Mouse (Mus musculus) neural tube, embryonic 14.5 days (tissue): ENCODE data around the gene 9530003J23Rik. TPM values are rescaled to one million over a fixed set of nuclear protein-coding genes. Genes with fewer than 3 reads are reported as not detected.
A peak's percentile ranks its signal among the peaks of the same experiment; 100 is the strongest.
"Not testable (repeated sequence)": the region's sequence is repeated elsewhere in the genome, so short reads cannot be mapped to it uniquely, and the experiment has no call there.

Source experiments
- ATAC-seq: fragments of 200-750 bp; cut with Nextera tagmentation; 2 replicates; pipeline ENCODE4 v1.8.0; 2017; ENCODE audit warnings: low read depth, mild to moderate bottlenecking, moderate TSS enrichment, moderate library complexity
- H3K27ac ChIP-seq: fragments of 300-500 bp; sonication (generic); 2 replicates; pipeline ENCODE4 v1.5.1; 2014; ENCODE audit warnings: low read depth, mild to moderate bottlenecking, control low read depth, low read length, moderate library complexity, mixed read lengths
- H3K27me3 ChIP-seq: fragments of 300-500 bp; sonication (generic); 2 replicates; pipeline ENCODE4 v1.6.1; 2014; ENCODE audit warnings: low read length; ENCODE audit not compliant: control insufficient read depth, insufficient read depth
- H3K36me3 ChIP-seq: fragments of 300-500 bp; sonication (generic); 2 replicates; pipeline ENCODE4 v1.6.1; 2014; ENCODE audit warnings: low read length, mixed read lengths; ENCODE audit not compliant: control insufficient read depth, insufficient read depth
- H3K4me1 ChIP-seq: fragments of 300-500 bp; sonication (generic); 2 replicates; pipeline ENCODE4 v1.6.1; 2014; ENCODE audit warnings: low read length; ENCODE audit not compliant: control insufficient read depth, insufficient read depth
- H3K4me2 ChIP-seq: fragments of 300-500 bp; sonication (generic); 2 replicates; pipeline ENCODE4 v1.6.1; 2014; ENCODE audit warnings: mild to moderate bottlenecking, low read depth, low read length, control low read depth
- H3K4me3 ChIP-seq: fragments of 300-500 bp; sonication (generic); 2 replicates; pipeline ENCODE4 v1.5.1; 2014; ENCODE audit warnings: low read depth, low read length, control low read depth, mixed read lengths
- H3K9ac ChIP-seq: fragments of 300-500 bp; sonication (generic); replicated peaks from 2 replicates; pipeline ENCODE4 v1.6.1; 2014; ENCODE audit warnings: low read depth, mild to moderate bottlenecking, control low read depth, low read length, mixed read lengths
- H3K9me3 ChIP-seq: fragments of 300-500 bp; sonication (generic); 2 replicates; pipeline ENCODE4 v1.6.1; 2016; ENCODE audit warnings: low read length; ENCODE audit not compliant: control insufficient read depth
- WGBS: fragments of 180-500 bp; shearing (Covaris S2); extraction: QIAGEN DNeasy Blood & Tissue Kit; methylation state at CpG from one replicate; pipeline ENCODE4 v1.1.7; 2014; 5-methylcytosine and 5-hydroxymethylcytosine counted together
- polyA plus RNA-seq: library from polyadenylated mRNA; unstranded; fragments of >200 nt; fragmentation: Nextera tagmentation; extraction: Ambion mirVana; gene quantifications from 2 replicates; pipeline ENCODE4 v1.2.1, GENCODE M21; 2014

Gene 9530003J23Rik
- polyA plus RNA-seq, 1 experiment from 2014 or later = not detected

DNA sequence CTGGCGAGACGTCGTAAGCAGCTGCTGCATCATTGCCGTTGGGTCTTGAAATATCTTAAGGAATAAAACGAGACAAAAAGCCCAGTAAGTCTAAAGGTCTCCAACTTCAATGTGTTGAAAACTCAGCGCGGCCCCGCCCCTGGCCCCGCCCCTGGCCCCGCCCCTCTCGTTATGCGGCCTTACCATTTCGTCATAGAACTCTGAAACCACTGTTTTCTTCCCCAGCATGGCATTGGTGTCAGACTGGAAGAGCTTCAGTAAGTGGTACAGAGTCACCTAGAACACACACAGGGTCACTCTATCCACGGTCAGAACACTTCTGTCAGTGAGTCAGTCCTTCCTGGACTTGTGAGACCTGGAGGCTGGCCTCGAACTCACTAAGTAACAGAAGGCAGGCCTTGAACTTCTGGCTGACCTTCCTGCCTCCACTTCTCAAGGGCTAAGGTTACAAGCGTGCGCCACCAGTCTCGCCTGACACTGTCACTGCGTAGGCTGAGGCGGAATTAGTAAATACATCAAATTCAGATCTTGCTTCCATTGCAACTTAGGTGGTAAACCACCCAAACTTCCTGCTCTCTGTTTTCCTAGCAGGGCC lies 21.2 kb downstream of the 9530003J23Rik start:
- Histone ChIP-seq H3K36me3 (peaks cover 50% of the 10 kb centered on the region), H3K4me1 (no peaks in the 10 kb centered on the region; the same call in 1 of the 2 replicates), H3K9me3 (no peaks in the 10 kb centered on the region), H3K4me2 (no peak overlapping the region), H3K27me3 (no peaks in the 10 kb centered on the region), H3K27ac (no peak overlapping the region), H3K4me3 (no peak overlapping the region), H3K9ac (no peak overlapping the region)
- no peak for ATAC-seq
- WGBS = 80% methylated on average over 20 of the region's 20 CpGs

- Histone ChIP-seq H3K36me3 (peaks cover 46% of the 10 kb centered on the region), H3K4me3 (no peak overlapping the region), H3K9me3 (no peaks in the 10 kb centered on the region), H3K9ac (no peak overlapping the region), H3K4me2 (no peak overlapping the region), H3K27me3 (no peaks in the 10 kb centered on the region), H3K4me1 (no peaks in the 10 kb centered on the region), H3K27ac (no peak overlapping the region)
- ATAC-seq = peak; percentile 28; the same call in 1 of the 2 replicates
- WGBS = 68% methylated on average over 5 of the region's 5 CpGs
These were observed 21.7 kb downstream of the 9530003J23Rik start for GRCm38 (mm10) chr10:117216793-117217192.

- 93% methylated on average over 9 of the region's 9 CpGs for WGBS
- H3K9ac ChIP-seq = no peak overlapping the region
These were observed 22.4 kb downstream of the 9530003J23Rik start for GRCm38 (mm10) chr10:117216132-117216495.

DNA sequence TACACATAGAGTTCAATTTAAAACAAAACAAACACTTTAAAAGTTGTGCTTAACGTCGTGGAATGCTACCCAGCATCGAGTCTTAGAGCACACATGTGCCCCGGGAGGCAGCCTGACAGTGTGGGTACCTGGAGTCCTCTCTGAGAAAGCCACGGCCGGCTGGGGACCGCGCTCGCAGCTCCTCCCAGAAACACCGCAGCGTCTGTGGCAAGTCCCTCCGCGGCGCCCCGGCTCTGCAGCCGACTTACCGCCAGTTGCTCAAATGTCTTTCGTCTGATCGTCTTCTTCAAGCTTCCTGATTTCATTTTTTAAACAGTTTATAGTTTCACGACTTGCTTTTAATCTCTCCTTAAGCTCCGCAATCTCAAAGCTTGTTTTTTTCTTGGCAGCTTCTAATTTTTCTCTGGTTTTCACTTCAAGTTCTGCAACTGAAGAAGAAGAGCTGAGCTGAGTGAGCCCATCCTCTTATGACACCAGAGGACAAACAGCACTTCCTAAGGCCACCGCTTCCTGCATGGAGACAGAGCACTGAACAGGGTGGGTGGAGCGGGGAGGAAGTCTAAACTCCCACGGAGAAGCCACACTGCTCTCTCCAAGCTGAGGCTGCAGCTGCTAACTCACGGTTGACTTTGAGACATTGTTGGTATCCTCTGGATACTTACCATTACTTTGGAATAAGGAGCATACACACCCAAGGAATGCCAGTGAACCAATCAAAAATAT lies 22.9 kb downstream of the 9530003J23Rik start:
- Histone ChIP-seq H3K27me3 (no peaks in the 10 kb centered on the region), H3K36me3 (peaks cover 42% of the 10 kb centered on the region), H3K4me1 (no peaks in the 10 kb centered on the region), H3K27ac (no peak overlapping the region), H3K4me2 (no peak overlapping the region), H3K4me3 (no peak overlapping the region), H3K9ac (no peak overlapping the region), H3K9me3 (no peaks in the 10 kb centered on the region)
- no peak for ATAC-seq
- WGBS = 96% methylated on average over 25 of the region's 25 CpGs

More at GRCm38 (mm10) chr10:117216132-117216495, 22.4 kb downstream of the 9530003J23Rik start:
- H3K4me3 ChIP-seq = no peak overlapping the region
- H3K9me3 ChIP-seq = no peaks in the 10 kb centered on the region
- no peak overlapping the region for H3K4me2 ChIP-seq
- no peak overlapping the region for H3K27ac ChIP-seq
- no peak for ATAC-seq
- H3K36me3 ChIP-seq = peaks cover 42% of the 10 kb centered on the region
- H3K27me3 ChIP-seq = no peaks in the 10 kb centered on the region
- H3K4me1 ChIP-seq = no peaks in the 10 kb centered on the region

DNA sequence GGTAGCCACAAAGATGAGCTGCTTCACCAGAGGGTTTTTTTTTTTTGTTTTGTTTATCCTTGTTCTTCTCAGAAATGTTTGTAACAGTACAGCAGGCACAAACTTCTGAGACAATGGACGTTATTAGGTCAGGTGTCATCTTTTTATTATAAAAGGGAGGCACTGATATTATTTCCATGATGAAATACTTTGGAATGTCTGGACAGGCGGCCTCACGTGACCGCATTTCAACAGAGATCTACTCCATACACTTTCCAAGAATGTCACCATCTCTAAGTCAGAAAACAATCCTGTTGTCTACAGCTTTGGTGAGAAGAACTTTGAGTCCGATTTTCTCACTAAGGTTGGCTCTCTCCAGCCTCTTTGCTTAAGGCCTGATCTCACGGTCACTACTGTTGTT lies 27.5 kb downstream of the 9530003J23Rik start:
- H3K4me3 ChIP-seq = no peak overlapping the region
- 92% methylated on average over 6 of the region's 6 CpGs for WGBS
- H3K36me3 ChIP-seq = peaks cover 16% of the 10 kb centered on the region
- H3K27me3 ChIP-seq = no peaks in the 10 kb centered on the region
- no peak overlapping the region for H3K9ac ChIP-seq
- H3K27ac ChIP-seq = no peak overlapping the region
- no peak for ATAC-seq
- H3K4me2 ChIP-seq = no peak overlapping the region
- no peaks in the 10 kb centered on the region for H3K4me1 ChIP-seq
- no peaks in the 10 kb centered on the region for H3K9me3 ChIP-seq

DNA sequence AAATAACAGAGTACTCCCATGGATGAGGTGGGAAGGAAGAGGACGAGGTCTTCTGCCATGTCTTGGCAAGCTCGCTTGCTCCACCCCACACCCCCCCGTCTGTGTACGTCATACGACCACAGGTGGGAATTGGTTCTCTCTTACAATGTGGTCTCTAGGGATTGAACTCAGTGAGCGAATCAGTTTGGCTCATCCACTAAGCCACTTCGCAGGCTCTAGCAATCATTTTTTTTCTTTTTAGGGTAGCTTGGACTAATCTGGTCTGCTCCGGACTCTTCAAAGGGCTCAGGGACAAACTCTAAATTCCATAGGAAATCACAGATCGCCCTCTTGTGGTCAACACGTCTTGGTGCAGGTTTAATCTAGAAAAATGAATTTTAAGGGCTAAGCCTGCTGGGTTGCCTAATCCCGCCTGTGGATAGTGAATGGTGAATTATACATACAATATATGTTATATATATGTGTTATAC lies 29.0 kb downstream of the 9530003J23Rik start:
- H3K9me3 ChIP-seq = no peaks in the 10 kb centered on the region
- 20% methylated on average over 11 of the region's 11 CpGs for WGBS
- no peak overlapping the region for H3K9ac ChIP-seq
- no peaks in the 10 kb centered on the region for H3K4me1 ChIP-seq
- H3K4me2 ChIP-seq = peak overlapping the region; percentile 44
- no peaks in the 10 kb centered on the region for H3K27me3 ChIP-seq
- H3K27ac ChIP-seq = no peak overlapping the region
- H3K36me3 ChIP-seq = 0 out of 2 replicates have a peak, but pooled peaks cover 2% of the 10 kb centered on the region
- no peak overlapping the region for H3K4me3 ChIP-seq
- ATAC-seq = peak; percentile 65; the same call in 1 of the 2 replicates

DNA sequence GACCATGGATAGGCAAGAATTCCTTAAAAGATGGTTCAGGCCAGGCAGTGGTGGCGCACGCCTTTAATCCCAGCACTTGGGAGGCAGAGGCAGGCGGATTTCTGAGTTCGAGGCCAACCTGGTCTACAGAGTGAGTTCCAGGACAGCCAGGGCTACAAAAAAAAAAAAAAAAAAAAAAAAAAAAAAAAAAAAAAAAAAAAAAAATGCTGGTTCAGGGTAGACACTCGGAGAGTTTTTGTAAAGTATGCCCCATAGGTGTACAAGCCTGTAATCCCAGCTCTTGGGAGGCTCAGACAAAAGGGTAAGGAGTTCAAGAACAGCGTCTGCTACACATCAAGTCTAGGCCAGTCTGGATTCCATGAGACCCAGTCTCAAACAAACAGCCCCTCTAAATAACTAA lies 29.7 kb downstream of the 9530003J23Rik start:
- not testable (repeated sequence) for H3K4me2 ChIP-seq, H3K9me3 ChIP-seq, H3K27ac ChIP-seq, ATAC-seq, H3K27me3 ChIP-seq, H3K4me1 ChIP-seq, H3K9ac ChIP-seq, H3K36me3 ChIP-seq, H3K4me3 ChIP-seq
- WGBS = 95% methylated on average over 6 of the region's 6 CpGs

GRCm38 (mm10) chr10:117208221-117208620 lies 30.3 kb downstream of the 9530003J23Rik start:
- ATAC-seq = no peak
- no peaks in the 10 kb centered on the region for H3K9me3 ChIP-seq
- H3K4me3 ChIP-seq = no peak overlapping the region
- WGBS = 67% methylated on average over 15 of the region's 15 CpGs
- H3K9ac ChIP-seq = no peak overlapping the region
- H3K27me3 ChIP-seq = no peaks in the 10 kb centered on the region
- H3K4me2 ChIP-seq = no peak overlapping the region
- H3K27ac ChIP-seq = no peak overlapping the region
- no peaks in the 10 kb centered on the region for H3K36me3 ChIP-seq
- H3K4me1 ChIP-seq = no peaks in the 10 kb centered on the region

DNA sequence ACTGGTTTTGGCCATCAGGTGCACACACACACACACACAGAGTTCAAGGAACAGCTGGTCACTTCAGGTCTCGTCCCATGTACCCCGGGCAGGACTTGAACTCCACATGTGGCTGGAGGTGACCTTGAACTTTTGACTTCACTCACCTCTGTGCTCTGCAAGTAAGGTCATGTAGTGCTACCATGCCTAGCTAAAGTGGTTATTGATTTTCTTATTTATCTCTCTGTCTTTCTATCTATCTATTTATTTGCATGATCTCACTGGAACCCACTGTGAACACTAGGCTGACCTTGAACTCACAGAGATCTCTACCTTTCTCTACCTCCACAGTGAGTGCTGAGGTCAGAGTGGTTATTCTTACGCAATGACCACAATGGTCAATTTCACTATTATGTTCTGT lies 32.4 kb downstream of the 9530003J23Rik start:
- H3K4me2 ChIP-seq = no peak overlapping the region
- H3K36me3 ChIP-seq = no peaks in the 10 kb centered on the region
- H3K4me1 ChIP-seq = no peaks in the 10 kb centered on the region
- no peak overlapping the region for H3K27ac ChIP-seq
- ATAC-seq = no peak
- no peak overlapping the region for H3K9ac ChIP-seq
- WGBS = 93% methylated on average over 3 of the region's 3 CpGs
- H3K9me3 ChIP-seq = no peaks in the 10 kb centered on the region
- no peaks in the 10 kb centered on the region for H3K27me3 ChIP-seq
- no peak overlapping the region for H3K4me3 ChIP-seq
